Mouse (Mus musculus): ENCODE results near the gene Ssr4. TPM values are rescaled to one million over a fixed set of nuclear protein-coding genes. Genes with fewer than 3 reads are reported as not detected.

Ssr4 gene
- total and polyA plus RNA-seq, 3 experiments, result 283 to 343 TPM; not detected in 1

DNA sequence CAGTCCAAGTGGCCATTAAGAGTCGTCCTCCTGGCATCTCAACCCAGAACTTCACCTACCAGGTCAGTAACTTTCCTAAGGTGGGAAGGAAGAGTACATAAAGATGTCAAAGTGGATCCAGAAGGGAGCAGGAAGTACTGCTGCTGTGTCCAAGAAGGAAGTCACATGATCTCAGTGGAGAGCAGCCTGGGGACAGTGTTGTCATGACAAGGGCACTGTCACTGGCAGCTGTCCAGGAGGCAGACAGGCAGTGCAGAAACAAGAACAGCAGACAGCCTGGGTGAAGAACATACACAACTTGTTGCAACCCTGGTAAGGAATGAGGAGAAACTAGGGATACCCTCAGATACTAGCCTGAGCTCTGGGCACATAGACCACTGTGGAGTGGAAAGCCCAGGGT lies 21.5 kb upstream of the Ssr4 start:
- 0 out of 2 replicates have a peak overlapping the region, but pooled peaks have one; percentile 22 for H3K9ac ChIP-seq (ENCODE audit: control insufficient read depth, low read depth, low read length, poor library complexity, severe bottlenecking)
- H3K27ac ChIP-seq (ENCODE audit: control insufficient read depth, low read depth, low read length), result no peak overlapping the region
- TF ChIP-seq USF1 (IDR thresholded peaks at IDR 0.05; ENCODE audit: low read depth, low read length), result peak; percentile 80
- no peak for TF ChIP-seq SMC3 (IDR thresholded peaks at IDR 0.05; ENCODE audit: low read depth, low read length)
- TF ChIP-seq MAZ (IDR thresholded peaks at IDR 0.05; ENCODE audit: low read depth, low read length), result no peak
- TF ChIP-seq RAD21 (IDR thresholded peaks at IDR 0.05; ENCODE audit: low read depth, low read length), result no peak
- TF ChIP-seq ZC3H11A (IDR thresholded peaks at IDR 0.05; ENCODE audit: low read depth, low read length), result no peak
- 0 out of 4 replicates have a peak, but pooled peaks of 1 of the 2 experiments have one; percentile 7 for TF ChIP-seq USF2 (IDR thresholded peaks at IDR 0.05; ENCODE audit: borderline replicate concordance in 1 of 2, insufficient read depth in 1 of 2, low read depth in 1 of 2, low read length in 2 of 2)
- TF ChIP-seq TBP (IDR thresholded peaks at IDR 0.05; ENCODE audit: low read depth, low read length), result no peak
- DNase-seq (ENCODE audit: low read depth, low spot score), result peak; percentile 66
- H3K36me3 ChIP-seq (ENCODE audit: control insufficient read depth in 1 of 2, insufficient read depth in 2 of 2, low read length in 2 of 2), result peaks cover 0 to 6% of the 10 kb centered on the region in 2 experiments; a peak in 2 of 4 replicates
- no peaks in the 10 kb centered on the region for H3K9me3 ChIP-seq (replicated peaks; ENCODE audit: insufficient read depth, low read length)
- H3K79me2 ChIP-seq (ENCODE audit: control insufficient read depth, insufficient read depth, low read length, poor library complexity), result no peaks in the 10 kb centered on the region
- H3K27me3 ChIP-seq (ENCODE audit: control insufficient read depth in 1 of 2, insufficient read depth in 2 of 2, low read length in 2 of 2), result no peaks in the 10 kb centered on the region
- peaks cover 0 to 9% of the 10 kb centered on the region in 2 experiments; a peak in 2 of 4 replicates for H3K4me1 ChIP-seq (ENCODE audit: control insufficient read depth in 1 of 2, insufficient read depth in 2 of 2, low read length in 2 of 2)
- no peak overlapping the region for H3K4me3 ChIP-seq (ENCODE audit: control insufficient read depth in 1 of 2, insufficient read depth in 1 of 2, low read depth in 2 of 2, low read length in 2 of 2)

DNA sequence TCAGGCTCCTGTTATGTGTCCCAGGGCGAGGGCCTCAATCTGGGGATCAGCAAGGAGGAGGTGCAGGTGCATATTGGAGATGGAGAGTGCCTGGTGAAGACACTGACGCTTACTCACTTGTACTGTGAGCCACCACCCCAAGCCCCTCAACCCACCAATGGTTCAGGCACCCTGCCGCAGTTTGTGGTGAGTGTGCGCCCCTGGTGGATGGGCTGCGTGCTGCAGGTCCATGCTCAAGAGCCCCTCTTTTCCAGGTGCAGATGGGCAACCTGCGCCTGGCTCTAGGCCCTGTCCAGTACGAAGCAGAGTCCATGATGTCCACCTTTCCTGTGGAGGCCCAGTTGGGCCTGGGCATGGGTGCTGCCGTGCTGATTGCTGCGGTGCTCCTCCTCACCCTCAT lies 19.6 kb upstream of the Ssr4 start:
- Histone ChIP-seq H3K79me2 (ENCODE audit: control insufficient read depth, insufficient read depth, low read length, poor library complexity) (no peaks in the 10 kb centered on the region), H3K27me3 (ENCODE audit: control insufficient read depth in 1 of 2, insufficient read depth in 2 of 2, low read length in 2 of 2) (no peaks in the 10 kb centered on the region), H3K27ac (ENCODE audit: control insufficient read depth, low read depth, low read length) (no peak overlapping the region), H3K4me3 (ENCODE audit: control insufficient read depth in 1 of 2, insufficient read depth in 1 of 2, low read depth in 2 of 2, low read length in 2 of 2) (no peak overlapping the region), H3K9me3 (replicated peaks; ENCODE audit: insufficient read depth, low read length) (no peaks in the 10 kb centered on the region), H3K4me1 (ENCODE audit: control insufficient read depth in 1 of 2, insufficient read depth in 2 of 2, low read length in 2 of 2) (peaks cover 0 to 9% of the 10 kb centered on the region in 2 experiments; a peak in 2 of 4 replicates), H3K36me3 (ENCODE audit: control insufficient read depth in 1 of 2, insufficient read depth in 2 of 2, low read length in 2 of 2) (peaks cover 0 to 6% of the 10 kb centered on the region in 2 experiments; a peak in 2 of 4 replicates), H3K9ac (ENCODE audit: control insufficient read depth, low read depth, low read length, poor library complexity, severe bottlenecking) (no peak overlapping the region)
- TF ChIP-seq RAD21 (IDR thresholded peaks at IDR 0.05; ENCODE audit: low read depth, low read length) (peak; percentile 36), USF1 (IDR thresholded peaks at IDR 0.05; ENCODE audit: low read depth, low read length) (no peak), KAT2A (conservative IDR thresholded peaks at IDR 0.05; ENCODE audit: low read depth, low read length) (no peak), MYB (IDR thresholded peaks at IDR 0.05; ENCODE audit: low read depth, low read length) (no peak), CTCF (IDR thresholded peaks at IDR 0.05 in 2 of 3, conservative IDR thresholded peaks at IDR 0.05 in 1 of 3; ENCODE audit: control insufficient read depth in 1 of 3, insufficient read depth in 1 of 3, low read depth in 2 of 3, low read length in 3 of 3, poor library complexity in 1 of 3, severe bottlenecking in 1 of 3) (peak; percentile 36 to 64 (median 44)), NRF1 (IDR thresholded peaks at IDR 0.05; ENCODE audit: insufficient read depth, low read depth, low read length, poor library complexity, severe bottlenecking) (no peak)
- peak; percentile 22 for DNase-seq (ENCODE audit: low read depth, low spot score)

DNA sequence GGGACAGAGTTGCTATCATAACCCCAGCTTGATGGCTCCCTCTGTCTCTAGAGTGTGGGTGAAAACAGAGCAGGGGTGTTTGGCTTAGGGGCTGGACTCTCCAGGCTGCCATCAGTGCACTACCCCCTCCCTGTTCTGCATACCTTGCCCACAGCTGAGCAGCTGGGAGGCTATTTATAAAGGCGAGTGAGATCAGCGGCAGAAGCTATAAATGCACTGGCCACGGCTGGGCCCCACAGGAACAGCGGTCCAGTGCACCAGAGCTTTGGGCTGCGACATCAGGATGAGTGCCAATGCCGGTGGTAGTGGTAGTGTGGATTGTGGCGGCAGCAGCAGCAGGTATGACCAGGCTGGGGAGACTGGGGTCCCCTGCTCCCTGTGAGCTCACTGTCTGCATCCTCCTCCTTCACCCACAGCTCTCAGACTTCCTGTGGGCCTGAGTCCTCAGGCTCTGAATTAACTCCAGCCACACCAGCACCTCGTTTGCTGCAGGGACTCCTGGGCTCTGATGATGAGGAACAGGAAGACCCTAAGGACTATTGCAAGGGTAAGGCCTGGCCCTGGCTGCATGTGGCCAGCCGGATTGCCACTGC lies 12.6 kb upstream of the Ssr4 start, which contains the start of gene Srpk3:
TSS of gene Srpk3 (plus strand) at position 238 of the 593 bp plus-strand sequence.
- no peaks in the 10 kb centered on the region for H3K79me2 ChIP-seq (ENCODE audit: control insufficient read depth, insufficient read depth, low read length, poor library complexity)
- no peak within 1 kb of the TSS for H3K27ac ChIP-seq (ENCODE audit: control insufficient read depth, low read depth, low read length)
- H3K27me3 ChIP-seq (ENCODE audit: control insufficient read depth in 1 of 2, insufficient read depth in 2 of 2, low read length in 2 of 2), result no peaks in the 10 kb centered on the region
- no peaks in the 10 kb centered on the region for H3K9me3 ChIP-seq (replicated peaks; ENCODE audit: insufficient read depth, low read length)
- no peak for DNase-seq (ENCODE audit: low read depth, low spot score)
- H3K9ac ChIP-seq (ENCODE audit: control insufficient read depth, low read depth, low read length, poor library complexity, severe bottlenecking), result no peak within 1 kb of the TSS
- TF ChIP-seq ZKSCAN1 (IDR thresholded peaks at IDR 0.05; ENCODE audit: low read depth, low read length), result no peak
- no peak for TF ChIP-seq NRF1 (IDR thresholded peaks at IDR 0.05; ENCODE audit: insufficient read depth, low read depth, low read length, poor library complexity, severe bottlenecking)
- no peak for TF ChIP-seq USF1 (IDR thresholded peaks at IDR 0.05; ENCODE audit: low read depth, low read length)
- H3K4me1 ChIP-seq (ENCODE audit: control insufficient read depth in 1 of 2, insufficient read depth in 2 of 2, low read length in 2 of 2), result no peaks in the 10 kb centered on the region
- no peak within 1 kb of the TSS for H3K4me3 ChIP-seq (ENCODE audit: control insufficient read depth in 1 of 2, insufficient read depth in 1 of 2, low read depth in 2 of 2, low read length in 2 of 2)
- no peaks in the 10 kb centered on the region; a peak in 2 of 4 replicates for H3K36me3 ChIP-seq (ENCODE audit: control insufficient read depth in 1 of 2, insufficient read depth in 2 of 2, low read length in 2 of 2)
